Mouse (Mus musculus) small intestine, adult 2 months (tissue): ENCODE results near the gene Cdh12.

Experiments
- CTCF ChIP-seq: fragments of 200-500 bp; IDR thresholded peaks from 2 replicates; pipeline ENCODE4 v1.5.1; 2012; ENCODE audit warnings: low read depth, mild to moderate bottlenecking, control low read depth, inconsistent platforms, low read length, moderate library complexity, mixed read lengths; ENCODE audit not compliant: insufficient replicate concordance, insufficient read length; ENCODE audit errors: extremely low read depth
- POLR2A ChIP-seq: fragments of 200-500 bp; IDR thresholded peaks from 2 replicates; pipeline ENCODE4 v1.6.1; 2012; ENCODE audit warnings: low read depth, mild to moderate bottlenecking, control low read depth, inconsistent platforms, low read length, moderate library complexity

DNA sequence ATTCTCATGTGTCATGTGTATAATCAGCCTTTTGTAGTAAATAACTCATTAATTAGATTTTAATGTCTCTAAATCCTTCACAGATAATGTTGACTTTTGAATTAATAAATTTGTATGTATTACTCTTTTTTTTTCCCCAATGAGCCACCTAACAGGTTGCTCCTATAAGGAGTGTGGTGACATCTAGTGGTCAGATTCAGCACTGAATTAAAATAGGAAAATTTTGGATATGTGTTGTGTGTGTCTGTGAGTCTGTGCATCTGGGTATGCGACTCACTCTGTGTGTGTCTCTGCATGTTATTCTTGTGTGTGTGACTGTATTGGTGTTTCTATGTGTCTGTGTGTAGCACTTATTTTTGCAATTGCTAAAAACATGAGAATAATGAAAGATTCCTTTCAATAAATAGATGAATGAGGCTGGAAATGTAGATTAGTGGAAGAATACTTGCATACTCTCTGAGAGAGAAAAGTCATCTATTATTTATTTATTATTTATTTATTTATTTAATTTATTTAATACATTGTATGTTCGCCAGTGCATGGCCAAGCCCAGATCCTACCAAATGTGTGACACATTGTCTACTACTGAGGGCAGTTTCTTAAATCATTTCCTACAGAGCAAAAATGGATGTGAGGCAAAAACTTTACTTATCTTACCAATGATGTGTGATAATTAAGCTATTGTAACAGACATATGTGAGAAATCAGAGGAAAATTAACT, 958.4 kb downstream of the Cdh12 start:
- no peak for TF ChIP-seq CTCF
- no peak for TF ChIP-seq POLR2A
